Mouse (Mus musculus) left cerebral cortex, adult 11 months (tissue): Measurements from ENCODE around the gene Ifi206.
"Not testable (repeated sequence)": the region's sequence is repeated elsewhere in the genome, so short reads cannot be mapped to it uniquely, and the experiment has no call there.

Source experiments
- DNase-seq: peaks from one replicate; pipeline ENCODE4 v3.0.0; 2022; ENCODE audit warnings: low spot score

The Ifi206 gene

GRCm38 (mm10) chr1:173490812-173491480 is at the start of gene Ifi206:
Gene Ifi206, minus strand, starts transcription at chr1:173491041.
- DNase-seq: not testable (repeated sequence)

GRCm38 (mm10) chr1:173535791-173536190 is 45.0 kb upstream of the Ifi206 start, which contains the start of gene Ifi214:
Gene Ifi214, minus strand, starts transcription at chr1:173535957.
- not testable (repeated sequence) for DNase-seq

GRCm38 (mm10) chr1:173521452-173521851 is 30.6 kb upstream of the Ifi206 start:
- DNase-seq: no peak

- DNase-seq: not testable (repeated sequence)
Measured at GRCm38 (mm10) chr1:173510595-173510994, 19.8 kb upstream of the Ifi206 start.

GRCm38 (mm10) chr1:173491483-173491882 is 642 bp upstream of the Ifi206 start:
- DNase-seq: not testable (repeated sequence)

- not testable (repeated sequence) for DNase-seq
Measured at GRCm38 (mm10) chr1:173481182-173481574, 9.7 kb downstream of the Ifi206 start.

- DNase-seq: not testable (repeated sequence)
Measured at GRCm38 (mm10) chr1:173480399-173481181, 10.3 kb downstream of the Ifi206 start.

- no peak for DNase-seq
Measured at GRCm38 (mm10) chr1:173456761-173457160, 34.1 kb downstream of the Ifi206 start.

GRCm38 (mm10) chr1:173456139-173456754 is 34.6 kb downstream of the Ifi206 start:
- DNase-seq: peak; percentile 39

- no peak for DNase-seq
Measured at GRCm38 (mm10) chr1:173451665-173452064, 39.2 kb downstream of the Ifi206 start.

- DNase-seq: no peak
Measured at GRCm38 (mm10) chr1:173450621-173451020, 40.2 kb downstream of the Ifi206 start.

GRCm38 (mm10) chr1:173447067-173447466 is 43.8 kb downstream of the Ifi206 start:
- DNase-seq: no peak

GRCm38 (mm10) chr1:173443061-173443460 is 47.8 kb downstream of the Ifi206 start:
- DNase-seq: no peak

GRCm38 (mm10) chr1:173441210-173441609 is 49.6 kb downstream of the Ifi206 start:
- no peak for DNase-seq

- no peak for DNase-seq
Measured at GRCm38 (mm10) chr1:173440681-173441080, 50.2 kb downstream of the Ifi206 start.

GRCm38 (mm10) chr1:173437161-173437953 is 53.5 kb downstream of the Ifi206 start:
- DNase-seq: no peak

GRCm38 (mm10) chr1:173432411-173432810 is 58.4 kb downstream of the Ifi206 start:
- no peak for DNase-seq

GRCm38 (mm10) chr1:173429995-173430699 is 60.7 kb downstream of the Ifi206 start:
- DNase-seq: no peak

- DNase-seq: no peak
Measured at GRCm38 (mm10) chr1:173427385-173427784, 63.5 kb downstream of the Ifi206 start.

- DNase-seq: no peak
Measured at GRCm38 (mm10) chr1:173426345-173426744, 64.5 kb downstream of the Ifi206 start.

- no peak for DNase-seq
Measured at GRCm38 (mm10) chr1:173420374-173420773, 70.5 kb downstream of the Ifi206 start.
